Mouse (Mus musculus): ENCODE data around the gene Fam71e1.

Fam71e1 gene

DNA sequence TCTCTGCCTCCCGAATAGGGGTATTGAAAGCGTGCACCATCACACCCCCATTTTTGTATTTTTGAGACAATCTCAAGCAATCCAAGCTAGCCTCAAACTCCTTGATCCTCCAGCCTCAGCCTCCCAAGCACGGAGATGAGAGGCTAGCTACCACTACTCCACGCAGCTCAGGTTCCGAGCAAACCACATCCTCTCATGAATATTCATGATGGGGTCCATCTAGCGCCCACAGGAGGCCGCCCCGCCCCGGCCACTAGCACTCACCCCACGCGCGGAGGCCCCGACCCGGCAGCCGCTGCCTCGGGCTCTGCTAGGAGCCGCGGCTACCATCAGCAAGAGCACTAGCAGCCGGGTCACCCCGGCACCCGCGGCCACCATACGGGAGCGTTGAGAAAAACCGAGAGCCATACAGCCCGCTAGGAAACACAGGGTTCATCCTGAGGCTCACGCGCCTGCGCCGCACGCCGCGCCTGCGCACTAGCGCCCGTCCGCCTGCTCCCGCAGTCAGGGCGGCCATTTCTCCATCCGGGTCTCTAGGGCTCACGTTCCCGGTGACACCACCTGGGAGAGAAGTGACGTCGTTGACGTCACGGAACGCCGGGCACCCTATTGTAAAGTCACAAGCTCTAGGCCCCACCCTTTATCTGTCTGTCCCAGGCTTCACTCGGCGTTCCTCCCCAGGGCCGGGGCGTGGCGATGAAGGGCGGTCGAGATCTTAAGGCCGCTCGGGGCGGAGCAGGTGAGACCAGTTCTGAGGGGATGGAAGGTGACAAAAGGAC, at the start of gene Fam71e1, which contains the start of gene Emc10:
TSS of gene Fam71e1 (plus strand) at position 590 of the 779 bp plus-strand sequence.
TSS of gene Emc10 (minus strand) at position 538 of the 779 bp plus-strand sequence.
- peak; percentile 98 for DNase-seq (ENCODE audit: low read depth)

DNA sequence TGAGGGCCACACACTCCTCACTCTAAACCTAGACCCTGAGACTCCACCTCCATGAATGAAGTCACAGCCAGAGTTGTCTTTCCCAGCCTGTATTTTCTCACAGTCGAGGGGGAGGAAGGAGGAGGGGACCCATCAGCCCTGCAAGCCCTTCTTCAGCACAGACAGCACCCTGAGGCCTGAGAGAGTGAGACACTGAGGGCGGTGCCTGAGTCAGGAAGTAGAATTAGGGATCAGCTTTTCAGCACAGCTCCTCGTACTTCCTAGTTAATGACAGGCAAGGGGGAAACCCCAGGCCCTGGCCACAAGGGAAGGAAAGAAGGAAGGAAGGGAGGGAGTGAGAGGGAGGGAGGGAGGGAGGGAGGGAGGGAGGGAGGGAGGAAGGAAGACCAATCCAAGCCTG, 43.1 kb upstream of the Fam71e1 start:
- no peak for DNase-seq (ENCODE audit: low read depth)

DNA sequence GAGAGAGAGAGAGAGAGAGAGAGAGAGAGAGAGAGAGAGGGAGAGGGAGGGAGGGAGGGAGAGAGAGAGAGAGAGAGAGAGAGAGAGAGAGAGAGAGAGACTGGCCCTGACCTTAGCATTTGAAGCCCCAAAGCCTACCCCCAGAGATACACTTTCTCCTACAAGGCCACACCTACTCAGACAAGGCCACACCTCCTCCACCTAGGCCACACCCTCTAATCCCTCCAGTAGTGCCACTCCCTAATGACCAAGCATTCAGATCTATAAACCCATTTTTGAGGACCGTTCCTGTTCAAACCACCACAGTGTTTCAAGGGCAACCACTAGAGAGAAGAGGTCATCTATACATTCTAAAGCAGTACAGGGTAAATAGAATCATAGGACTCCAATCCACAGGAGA, 40.1 kb upstream of the Fam71e1 start:
- no peak for DNase-seq (ENCODE audit: low read depth)

DNA sequence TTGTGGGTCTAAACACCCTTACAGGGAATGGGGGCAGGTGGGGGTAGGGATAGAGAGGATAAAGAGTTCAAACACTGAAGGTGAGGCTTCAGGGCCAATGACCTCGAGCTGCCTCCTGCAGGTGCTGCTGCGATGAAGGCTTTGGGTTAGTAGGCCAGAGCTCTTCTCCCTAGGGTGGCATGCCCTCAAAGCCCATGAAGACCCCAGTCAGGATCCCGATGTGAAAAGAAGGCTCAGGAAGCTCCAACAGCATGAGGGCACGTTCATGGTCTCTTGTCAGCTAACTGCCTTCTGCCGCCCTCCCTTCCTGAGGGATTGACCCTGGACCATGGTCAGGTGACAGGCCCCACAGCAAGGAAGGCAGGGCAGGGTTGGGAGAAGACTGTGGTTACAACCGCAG, 36.3 kb upstream of the Fam71e1 start:
- DNase-seq (ENCODE audit: low read depth): no peak

DNA sequence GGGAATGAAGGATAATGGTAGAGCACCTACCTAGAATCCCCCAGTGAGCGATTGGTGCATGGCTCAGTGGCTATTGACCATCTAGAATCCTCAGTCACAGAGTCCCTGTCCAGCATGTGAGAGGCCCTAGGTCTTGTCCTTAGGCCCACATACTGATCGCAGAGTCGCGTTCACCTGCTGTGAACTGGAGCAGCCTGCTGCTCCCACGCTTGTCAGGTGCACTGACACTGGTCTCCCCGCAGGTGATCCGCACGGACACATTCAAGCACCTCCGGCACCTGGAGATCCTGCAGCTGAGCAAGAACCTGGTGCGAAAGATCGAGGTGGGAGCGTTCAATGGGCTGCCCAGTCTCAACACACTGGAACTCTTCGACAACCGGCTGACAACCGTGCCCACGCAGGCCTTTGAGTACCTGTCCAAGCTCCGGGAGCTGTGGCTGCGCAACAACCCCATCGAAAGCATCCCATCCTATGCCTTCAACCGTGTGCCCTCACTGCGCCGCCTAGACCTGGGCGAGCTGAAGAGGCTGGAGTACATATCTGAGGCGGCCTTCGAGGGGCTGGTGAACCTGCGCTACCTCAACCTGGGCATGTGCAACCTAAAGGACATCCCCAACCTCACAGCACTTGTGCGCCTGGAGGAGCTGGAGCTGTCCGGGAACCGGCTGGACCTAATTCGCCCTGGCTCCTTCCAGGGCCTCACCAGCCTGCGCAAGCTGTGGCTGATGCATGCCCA, 35.4 kb upstream of the Fam71e1 start:
- DNase-seq (ENCODE audit: low read depth): no peak

DNA sequence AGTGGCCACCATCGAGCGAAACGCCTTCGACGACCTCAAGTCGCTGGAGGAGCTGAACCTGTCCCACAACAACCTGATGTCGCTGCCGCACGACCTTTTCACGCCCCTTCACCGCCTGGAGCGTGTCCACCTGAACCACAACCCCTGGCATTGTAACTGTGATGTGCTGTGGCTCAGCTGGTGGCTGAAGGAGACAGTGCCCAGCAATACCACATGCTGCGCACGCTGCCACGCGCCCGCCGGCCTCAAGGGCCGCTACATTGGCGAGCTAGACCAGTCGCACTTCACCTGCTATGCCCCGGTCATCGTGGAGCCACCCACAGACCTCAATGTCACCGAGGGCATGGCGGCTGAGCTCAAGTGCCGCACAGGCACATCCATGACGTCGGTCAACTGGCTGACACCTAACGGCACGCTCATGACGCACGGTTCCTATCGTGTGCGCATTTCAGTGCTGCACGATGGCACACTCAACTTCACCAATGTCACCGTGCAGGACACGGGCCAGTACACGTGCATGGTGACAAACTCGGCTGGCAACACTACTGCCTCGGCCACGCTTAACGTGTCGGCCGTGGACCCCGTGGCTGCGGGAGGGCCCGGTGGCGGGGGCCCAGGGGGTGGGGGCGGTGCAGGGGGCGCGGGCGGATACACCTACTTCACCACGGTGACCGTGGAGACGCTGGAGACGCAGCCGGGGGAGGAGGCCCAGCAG, 34.7 kb upstream of the Fam71e1 start:
- DNase-seq (ENCODE audit: low read depth): no peak

DNA sequence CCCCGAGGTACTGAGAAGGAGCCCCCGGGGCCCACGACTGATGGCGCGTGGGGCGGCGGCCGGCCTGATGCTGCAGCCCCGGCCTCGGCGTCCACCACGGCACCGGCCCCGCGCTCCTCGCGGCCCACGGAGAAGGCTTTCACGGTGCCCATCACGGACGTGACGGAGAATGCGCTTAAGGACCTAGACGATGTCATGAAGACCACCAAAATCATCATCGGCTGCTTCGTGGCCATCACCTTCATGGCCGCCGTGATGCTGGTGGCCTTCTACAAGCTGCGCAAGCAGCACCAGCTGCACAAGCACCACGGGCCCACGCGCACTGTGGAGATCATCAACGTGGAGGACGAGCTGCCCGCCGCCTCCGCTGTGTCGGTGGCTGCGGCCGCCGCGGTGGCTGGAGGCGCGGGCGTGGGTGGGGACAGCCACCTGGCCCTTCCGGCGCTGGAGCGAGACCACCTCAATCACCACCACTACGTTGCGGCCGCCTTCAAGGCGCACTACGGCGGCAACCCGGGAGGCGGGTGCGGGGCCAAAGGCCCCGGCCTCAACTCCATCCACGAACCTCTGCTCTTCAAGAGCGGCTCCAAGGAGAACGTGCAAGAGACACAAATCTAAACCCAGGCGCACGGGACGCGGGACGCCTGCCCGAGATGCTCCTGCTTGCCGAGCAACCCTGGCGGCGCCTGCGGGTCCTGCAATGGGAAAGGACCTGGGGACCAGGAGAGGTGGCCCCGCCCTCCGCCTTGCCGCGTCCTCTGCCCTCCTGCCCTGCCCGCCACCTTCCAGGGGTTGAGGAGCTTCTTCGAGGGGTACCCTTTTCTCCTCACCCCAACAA, 33.9 kb upstream of the Fam71e1 start:
- peak; percentile 36 for DNase-seq (ENCODE audit: low read depth)

DNA sequence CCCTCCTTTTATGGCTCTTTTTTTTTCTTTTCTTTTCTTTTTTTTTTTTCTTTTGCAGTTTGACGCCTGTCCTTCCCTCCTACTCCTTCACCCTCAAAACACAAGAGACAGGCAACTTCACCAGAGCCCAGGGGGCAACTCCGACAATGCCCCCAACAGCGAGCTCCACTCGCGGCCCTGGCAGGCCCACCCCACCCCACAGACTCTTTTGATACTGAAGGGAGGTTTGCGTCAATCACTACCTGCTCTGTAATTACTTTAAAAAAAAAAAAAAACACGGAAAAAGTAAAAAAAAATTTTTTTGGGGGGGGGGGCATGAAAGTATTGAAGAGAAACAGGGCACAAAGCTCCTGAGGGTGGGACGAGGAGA, 33.3 kb upstream of the Fam71e1 start:
- DNase-seq (ENCODE audit: low read depth): no peak

DNA sequence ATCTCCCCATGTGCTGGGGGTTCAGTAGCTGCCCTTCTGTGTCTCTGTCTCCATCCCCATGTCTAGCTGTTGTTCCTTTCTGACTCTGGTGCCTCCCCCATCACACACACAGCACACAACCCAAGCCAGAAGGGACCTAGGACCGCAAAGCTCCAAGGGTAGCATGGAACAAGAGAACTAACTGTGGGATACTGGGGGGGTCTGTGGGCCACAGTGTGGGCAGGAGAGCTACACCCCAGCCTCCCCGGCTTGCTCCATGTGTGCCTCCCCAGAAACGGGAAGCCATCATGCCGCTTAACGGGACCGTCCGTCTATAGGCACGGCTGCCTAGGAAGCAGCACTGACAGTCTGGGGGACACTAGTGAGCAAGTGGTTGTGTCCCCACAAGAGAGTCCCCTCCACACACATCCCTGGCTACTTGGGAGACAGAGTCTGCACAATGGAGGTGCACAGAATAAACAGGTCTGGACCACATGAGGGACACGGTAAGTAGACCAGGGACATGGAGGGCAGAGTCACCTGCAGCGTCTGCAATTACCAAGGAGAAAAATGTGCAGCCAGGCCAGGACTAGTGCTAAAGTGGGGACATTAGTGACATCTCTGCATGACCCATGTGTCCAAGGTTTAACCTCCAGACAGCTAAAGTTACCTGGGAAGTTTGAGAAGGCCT, 32.7 kb upstream of the Fam71e1 start:
- DNase-seq (ENCODE audit: low read depth): no peak

DNA sequence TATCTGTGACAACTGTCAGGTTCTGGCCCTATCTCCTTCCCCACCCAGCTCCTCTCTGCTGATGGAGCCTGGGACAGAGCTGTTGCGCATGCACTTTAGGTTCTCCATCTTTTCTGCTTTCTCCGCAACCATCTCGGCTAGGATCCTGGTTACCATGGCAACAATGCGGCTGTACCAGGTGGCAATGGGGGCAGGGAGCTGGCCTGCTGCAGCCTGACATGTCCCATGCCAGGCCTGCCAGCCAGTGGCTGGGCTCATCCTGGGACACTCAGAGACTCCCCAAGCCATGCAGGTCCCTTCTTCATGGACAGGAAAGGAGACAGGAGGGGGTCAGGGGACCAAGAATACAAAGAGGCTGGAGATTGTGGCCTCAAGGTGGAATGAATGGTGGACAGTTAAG, 31.9 kb upstream of the Fam71e1 start:
- DNase-seq (ENCODE audit: low read depth): no peak

DNA sequence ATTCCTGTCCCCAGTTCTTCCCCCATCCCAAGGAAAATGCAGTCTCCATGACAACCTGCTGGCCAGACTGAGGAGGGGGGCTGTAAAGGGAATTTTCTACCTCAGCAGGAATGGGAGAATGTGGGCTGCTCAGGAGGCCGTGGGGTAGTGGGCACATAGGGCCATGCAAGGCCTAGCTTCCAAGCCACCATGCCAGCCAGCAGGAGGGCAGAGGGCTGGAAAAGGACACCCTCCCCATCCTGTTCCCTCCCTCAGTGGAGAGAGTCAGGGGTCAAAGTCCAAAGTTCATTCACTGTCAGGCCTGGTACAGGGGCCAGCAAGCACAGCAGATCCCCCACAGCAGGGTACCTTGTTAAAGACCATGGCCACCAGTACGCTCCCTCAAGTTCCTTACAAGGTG, 31.3 kb upstream of the Fam71e1 start, which contains the start of gene Aspdh:
TSS of gene Aspdh (plus strand) at position 281 of the 400 bp plus-strand sequence.
- DNase-seq (ENCODE audit: low read depth): no peak

DNA sequence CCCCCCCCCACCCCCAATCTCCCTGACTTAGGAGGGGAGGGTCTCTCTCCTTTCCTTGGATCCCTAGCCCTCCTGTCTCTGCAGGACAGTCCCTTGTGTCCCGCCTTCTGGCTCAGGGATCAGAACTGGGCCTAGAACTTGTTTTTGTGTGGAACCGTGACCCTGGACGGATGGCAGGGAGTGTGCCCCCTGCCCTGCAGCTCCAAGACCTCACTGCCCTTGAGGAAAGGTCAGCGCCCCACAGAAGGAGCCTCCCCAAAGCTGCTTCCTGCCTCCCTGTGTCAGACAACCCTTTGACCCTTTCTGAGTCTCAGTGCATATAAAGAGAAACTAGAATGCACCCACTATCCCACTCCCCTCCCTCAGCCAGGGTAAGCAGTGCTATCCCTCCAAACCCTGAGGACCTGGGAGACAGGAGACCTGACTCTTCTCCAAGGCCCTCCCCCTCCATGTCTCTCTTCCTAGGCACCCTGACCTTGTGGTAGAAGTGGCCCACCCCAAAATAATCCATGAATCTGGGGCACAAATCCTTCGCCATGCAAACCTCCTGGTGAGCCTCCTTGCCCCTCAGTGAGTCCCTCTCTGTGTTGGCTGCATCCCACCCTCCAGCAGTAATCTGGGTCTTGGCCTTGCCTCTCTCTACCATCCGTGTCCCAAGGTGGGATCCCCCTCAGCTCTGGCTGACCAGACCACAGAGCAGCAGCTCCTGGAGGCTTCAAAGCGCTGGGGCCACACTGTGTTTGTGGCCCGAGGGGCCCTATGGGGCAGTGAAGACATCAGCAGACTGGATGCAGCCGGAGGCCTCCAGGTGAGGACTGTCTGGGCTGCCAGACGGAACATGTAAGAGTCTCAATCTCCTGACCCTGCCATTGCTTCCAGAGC, 30.1 kb upstream of the Fam71e1 start:
- no peak for DNase-seq (ENCODE audit: low read depth)

DNA sequence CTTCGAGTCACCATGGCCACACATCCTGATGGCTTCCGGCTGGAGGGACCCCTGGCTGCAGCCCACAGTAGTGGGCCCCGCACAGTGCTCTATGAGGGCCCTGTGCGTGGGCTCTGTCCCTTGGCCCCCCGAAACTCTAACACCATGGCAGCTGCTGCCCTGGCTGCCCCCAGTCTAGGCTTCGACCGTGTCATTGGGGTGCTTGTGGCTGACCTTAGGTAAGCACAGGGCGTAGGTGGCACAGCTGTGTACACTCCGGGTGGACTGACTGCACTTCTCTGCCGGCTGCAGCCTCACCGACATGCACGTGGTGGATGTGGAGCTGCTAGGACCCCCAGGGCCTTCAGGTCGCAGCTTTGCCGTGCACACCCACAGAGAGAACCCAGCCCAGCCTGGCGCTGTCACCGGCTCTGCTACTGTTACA, 29.5 kb upstream of the Fam71e1 start:
- DNase-seq (ENCODE audit: low read depth): no peak

DNA sequence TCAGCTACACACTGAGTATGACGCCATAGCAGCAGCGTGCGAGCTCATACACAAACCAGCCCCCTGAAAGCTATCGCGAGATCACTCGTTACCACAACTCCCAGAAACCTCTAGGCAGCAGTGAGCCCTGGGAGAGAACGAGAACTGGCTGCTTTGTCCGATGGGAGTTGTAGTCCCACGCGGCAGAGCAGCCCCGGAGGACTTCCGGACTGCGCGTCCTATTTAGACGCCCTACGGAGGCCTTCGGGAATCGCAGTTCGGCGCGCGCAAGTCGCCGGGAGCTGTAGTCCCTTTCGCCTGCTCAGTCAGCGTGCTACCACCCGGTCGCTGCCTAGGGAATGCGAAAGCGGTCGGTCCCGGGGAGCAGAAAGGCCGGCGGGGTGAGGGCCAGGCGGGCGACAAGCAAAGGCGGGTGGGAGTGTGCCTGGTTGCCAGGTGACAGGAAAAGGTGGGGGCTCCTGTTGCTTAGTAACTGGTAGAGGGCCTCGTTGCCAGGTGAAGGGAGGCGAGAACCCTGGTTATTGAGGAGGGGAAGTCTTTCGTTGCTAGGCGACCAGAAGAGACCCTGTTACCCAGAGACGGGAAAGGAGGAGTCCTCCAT, 28.5 kb upstream of the Fam71e1 start, which contains the start of gene Josd2:
TSS of gene Josd2 (plus strand) at position 170 of the 601 bp plus-strand sequence.
- peak; percentile 94 for DNase-seq (ENCODE audit: low read depth)

DNA sequence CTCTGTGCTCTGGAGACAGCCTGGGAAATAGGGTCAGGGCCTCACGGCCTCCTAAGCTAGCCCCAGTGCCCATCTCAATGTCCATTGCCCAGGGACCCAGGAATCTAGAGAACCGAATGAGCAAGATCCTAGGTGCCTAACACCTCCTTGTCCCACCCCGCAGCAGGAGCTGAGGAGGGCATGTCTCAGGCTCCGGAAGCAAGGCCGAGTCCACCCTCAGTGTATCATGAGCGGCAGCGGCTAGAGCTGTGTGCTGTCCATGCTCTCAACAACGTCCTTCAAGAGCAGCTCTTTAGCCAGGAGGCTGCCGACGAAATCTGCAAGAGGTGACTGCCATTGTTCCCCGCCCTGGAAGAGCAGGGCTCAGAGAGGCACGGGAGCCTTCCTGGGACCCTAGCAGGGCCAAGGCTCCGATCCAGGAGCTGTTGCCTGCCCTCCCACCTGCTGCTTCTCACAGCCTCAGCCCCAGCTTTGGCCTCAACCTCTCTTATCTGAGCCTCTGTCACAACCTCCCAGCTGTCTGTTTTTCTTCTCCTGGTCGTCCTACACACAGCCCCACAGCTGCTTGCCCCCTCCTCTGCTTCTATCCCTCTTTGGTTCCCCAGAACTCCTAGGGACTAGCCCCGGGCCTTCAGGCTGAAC, 27.6 kb upstream of the Fam71e1 start:
- no peak for DNase-seq (ENCODE audit: low read depth)

DNA sequence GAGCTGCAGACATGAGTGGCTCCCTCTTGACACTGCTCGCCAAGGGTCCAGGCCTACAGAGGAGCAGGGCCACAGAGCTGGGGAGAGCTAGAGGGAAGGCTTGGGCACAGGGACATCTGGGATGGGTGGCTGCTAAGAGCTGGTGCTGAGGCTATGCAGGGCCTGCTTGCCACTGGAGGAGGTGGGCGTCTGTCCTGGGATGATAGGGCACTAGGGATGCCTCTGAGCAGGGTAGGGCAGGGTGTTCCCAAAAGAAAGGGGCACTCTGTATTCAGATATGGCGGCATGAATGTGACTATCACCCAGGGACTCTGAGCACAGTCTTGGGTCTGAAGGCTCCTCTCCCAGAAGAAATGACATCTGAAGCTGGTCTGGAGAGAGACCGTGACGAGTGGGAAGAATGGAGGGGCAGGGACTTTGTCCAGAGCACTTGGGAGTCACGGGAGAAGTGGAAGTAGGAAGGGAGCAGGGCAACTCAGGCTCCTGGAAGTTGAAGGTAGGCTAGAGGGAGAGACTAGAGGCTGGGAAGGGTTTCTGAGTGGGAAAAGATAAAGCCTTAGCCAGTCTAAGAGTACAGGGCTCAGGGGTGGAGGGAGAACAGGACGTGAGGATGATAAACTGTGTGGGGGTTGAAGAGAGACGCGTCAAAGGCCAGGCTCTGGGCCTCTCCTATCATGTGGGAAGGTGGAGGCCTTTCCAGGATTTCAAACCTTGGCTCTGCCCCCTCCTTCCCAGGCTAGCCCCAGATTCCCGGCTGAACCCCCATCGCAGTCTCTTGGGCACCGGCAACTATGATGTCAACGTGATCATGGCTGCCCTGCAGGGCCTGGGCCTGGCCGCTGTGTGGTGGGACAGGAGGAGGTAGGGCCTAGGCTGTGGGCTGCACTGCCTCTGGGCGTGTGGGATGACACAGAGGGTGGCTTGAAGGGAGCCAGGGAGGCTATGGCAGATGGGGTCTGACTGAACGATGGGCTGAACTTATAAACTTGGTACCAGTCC, 26.4 kb upstream of the Fam71e1 start:
- DNase-seq (ENCODE audit: low read depth): no peak

DNA sequence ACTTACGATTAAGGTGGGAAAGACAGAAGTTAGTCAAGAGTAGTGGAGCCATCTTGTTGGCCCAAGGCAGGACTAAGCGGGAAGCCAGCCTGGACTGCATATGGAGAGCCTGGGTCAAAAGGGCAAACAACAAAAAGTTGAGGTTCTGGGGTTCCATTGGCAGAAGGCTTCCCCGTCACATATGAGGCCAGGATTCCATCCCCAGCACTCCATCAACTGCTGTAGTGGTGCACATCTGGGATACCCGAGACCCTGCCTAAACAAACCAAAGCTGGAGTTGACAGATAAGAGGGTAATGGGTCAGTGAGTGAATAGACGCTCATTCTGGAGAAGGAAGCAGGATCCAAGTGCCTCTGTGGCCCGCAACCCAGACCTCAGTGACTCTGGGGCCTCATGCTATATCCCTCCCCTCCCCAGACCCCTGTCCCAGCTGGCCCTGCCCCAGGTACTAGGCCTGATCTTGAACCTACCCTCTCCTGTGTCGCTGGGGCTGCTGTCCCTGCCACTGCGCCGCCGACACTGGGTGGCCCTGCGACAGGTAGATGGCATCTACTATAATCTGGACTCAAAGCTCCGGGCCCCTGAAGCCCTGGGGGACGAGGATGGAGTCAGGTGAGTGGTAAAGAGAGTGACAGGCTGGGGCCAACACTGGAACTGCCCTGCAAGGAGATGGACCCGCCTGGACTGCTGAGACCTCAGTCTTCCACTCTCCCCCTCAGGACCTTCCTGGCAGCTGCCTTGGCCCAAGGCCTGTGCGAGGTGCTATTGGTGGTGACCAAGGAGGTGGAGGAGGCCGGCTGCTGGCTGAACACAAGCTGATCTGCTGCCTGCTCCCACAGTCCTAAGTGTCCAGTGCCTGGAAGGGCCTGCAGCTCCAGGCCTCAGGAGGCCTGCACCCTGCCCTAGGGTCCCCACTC, 25.4 kb upstream of the Fam71e1 start:
- no peak for DNase-seq (ENCODE audit: low read depth)
